Mouse (Mus musculus) lung, postnatal 25 days (tissue): ENCODE data around the gene Pdk1.
"Not testable (repeated sequence)": the region's sequence is repeated elsewhere in the genome, so short reads cannot be mapped to it uniquely, and the experiment has no call there.

Experiments
- DNase-seq: peaks from one replicate; pipeline ENCODE4 v3.0.0; 2022; ENCODE audit warnings: low spot score

Pdk1 gene

GRCm38 (mm10) chr2:71874422-71874821 is 1.4 kb downstream of the Pdk1 start:
- no peak for DNase-seq

DNA sequence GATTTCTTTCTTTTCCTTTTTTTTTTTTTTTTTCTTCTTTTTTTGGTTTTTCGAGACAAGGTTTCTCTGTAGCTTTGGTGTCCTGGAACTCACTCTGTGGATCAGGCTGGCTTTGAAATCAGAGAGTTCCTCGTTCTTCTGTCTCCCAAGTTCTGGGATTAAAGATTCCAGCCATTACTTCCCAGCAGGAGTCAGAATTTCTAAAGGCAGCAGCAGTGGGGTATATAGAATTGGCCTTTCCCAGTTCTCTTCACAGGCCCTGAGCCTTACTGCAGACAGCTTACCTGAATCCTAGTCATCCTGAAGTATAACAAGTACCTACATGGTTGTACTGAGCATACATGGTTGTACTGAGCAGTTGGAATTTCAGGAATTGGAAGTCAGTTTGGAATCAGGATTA is 1.8 kb downstream of the Pdk1 start:
- DNase-seq, result no peak

GRCm38 (mm10) chr2:71877865-71878264 is 4.8 kb downstream of the Pdk1 start:
- no peak for DNase-seq

DNA sequence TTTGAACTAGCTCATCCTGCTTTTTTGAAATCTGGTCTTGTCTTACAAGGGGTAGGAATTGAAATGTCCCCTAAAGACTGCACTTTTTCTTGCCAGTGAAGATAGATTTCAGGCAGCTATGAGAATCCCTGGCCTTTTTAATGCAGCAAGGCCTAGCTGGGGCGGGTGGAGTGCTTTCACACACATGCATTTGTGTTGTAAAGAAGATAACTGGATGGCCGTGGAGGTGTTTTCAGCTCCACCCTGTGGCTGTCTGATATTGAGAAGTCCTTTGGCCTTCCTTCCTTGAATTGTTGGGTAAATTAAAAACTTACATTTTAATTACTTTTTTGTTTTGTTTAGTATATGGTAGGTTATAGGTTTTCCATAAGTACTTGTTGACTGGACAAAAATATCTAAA is 5.4 kb downstream of the Pdk1 start:
- no peak for DNase-seq

DNA sequence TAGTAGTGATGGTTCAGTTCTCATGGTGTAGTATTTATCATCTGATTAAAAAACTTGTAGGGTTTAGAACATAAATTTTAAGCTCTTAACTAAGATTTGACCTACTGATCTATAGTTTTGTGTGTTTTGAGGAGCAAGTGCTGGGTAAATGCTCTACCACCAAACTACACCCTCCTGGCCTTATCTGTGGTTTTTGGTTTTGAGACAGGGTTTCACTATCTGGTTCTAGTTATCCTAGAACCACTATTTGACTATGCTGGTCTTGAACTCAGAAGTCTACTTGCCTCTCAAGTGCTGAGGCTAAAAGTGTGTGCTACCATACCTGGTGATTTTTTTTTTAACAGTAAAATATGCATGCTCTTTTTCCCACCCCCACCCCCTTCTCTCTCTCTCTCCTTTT is 5.9 kb downstream of the Pdk1 start:
- no peak for DNase-seq

- DNase-seq, result peak; percentile 48
Measured at GRCm38 (mm10) chr2:71882914-71883651, 10.1 kb downstream of the Pdk1 start.

GRCm38 (mm10) chr2:71887269-71887668 is 14.2 kb downstream of the Pdk1 start:
- DNase-seq, result no peak

DNA sequence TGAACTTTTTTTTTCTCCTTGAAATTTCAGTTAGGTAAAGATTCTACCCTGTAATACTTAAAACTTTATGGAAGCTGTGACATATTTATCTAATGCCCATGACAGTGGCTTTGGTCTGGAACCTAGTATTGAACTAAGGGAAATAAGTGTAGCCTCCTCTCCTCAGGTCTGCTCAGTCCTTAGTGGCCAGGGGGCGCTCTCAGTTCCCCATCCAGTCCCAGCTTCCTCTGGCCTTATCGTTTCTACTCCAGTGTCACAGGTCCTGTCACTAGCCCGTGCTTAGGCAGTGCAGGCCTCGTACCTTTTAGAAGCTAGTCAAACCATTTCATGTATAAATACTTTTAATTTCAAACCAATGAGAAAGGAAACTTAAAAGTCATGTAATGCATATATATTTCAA is 15.4 kb downstream of the Pdk1 start:
- no peak for DNase-seq

DNA sequence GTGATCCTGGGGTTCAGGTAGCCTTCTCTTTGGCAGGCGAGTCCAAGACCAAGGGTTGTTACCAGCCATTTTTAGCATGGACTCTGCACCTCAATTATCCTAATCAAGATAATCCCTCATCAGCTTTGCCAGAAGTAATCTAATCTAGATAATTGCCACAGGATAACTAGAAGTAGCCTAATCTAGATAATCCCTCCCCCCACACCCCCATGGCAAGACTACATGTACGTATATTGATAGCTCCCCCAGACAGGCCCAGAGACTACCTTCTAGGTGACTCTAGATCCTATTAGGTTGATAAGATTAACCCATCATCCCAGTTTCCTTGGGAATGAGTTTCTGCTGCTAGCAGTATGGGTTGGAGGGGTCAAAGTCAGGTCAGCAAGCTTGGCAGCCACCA is 18.5 kb downstream of the Pdk1 start:
- no peak for DNase-seq

GRCm38 (mm10) chr2:71892741-71893349 is 19.8 kb downstream of the Pdk1 start:
- peak; percentile 51 for DNase-seq

DNA sequence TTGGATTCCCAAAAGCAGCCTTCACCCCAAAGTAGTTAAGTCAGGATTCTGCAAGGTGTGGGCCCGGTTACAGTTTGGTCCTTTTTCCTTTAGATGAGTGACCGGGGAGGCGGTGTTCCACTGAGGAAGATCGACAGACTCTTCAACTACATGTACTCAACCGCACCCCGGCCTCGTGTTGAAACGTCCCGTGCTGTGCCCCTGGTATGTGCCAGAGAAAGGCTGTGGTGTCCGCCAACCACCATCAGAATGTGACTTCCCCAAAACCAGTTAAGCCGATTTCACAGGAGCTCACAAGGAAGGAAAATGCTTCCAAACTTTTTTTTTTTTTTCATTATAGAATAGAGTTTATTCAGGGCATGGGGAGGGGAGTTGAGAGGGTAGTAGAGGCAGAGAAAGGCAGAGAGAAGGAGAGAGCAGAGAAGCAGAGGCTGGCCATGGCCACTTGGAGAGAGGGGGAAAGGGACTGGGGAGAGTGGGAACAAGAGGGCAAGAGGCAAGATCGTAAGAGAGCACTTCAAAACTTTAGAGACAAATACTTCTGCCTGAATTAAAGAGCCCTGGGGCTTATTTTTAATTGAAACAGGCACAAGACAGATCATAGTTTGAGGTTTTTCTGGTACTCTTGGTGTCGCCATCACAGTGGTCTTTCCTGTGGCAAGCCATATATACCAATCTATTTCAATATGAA is 22.7 kb downstream of the Pdk1 start:
- no peak for DNase-seq

DNA sequence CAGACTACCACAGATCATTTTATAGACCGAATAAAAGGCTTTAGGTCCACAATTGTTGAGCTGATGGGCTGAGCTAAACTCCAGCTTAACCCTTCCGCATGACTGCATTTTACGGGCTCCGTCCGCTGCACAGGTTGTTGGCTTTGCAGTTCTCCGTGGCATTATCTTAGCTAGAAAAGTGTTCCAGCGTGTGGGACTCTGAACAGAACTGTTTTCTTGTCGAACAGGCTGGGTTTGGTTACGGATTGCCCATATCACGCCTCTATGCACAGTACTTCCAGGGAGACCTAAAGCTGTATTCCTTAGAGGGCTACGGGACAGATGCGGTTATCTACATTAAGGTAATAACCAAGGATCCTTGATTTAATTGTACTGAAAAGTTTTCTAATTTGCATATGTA is 24.4 kb downstream of the Pdk1 start:
- DNase-seq, result no peak

DNA sequence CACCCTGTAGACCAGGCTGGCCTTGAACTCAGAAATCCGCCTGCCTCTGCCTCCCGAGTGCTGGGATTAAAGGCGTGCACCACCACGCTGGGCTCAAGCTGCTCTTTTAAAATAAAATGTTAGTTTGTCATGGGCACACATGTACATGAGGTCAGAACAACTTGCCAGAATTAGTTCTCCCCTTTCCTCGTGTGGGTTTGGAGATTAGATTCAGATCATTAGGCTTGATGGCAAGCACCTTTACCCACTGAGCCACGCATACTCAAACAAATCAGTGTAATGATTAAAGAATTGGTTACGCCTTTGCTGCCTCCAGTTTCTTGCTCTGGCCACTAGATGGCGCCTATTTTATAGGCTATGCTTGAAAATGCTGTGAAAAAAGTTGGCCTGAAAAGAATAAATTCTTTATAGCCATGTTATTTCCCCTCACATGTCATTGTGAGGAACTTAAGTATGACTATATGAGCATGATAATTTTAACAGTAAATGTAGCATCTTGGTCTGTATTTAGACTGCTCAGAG is 25.4 kb downstream of the Pdk1 start:
- peak; percentile 35 for DNase-seq

- no peak for DNase-seq
Measured at GRCm38 (mm10) chr2:71899886-71900285, 26.9 kb downstream of the Pdk1 start.

GRCm38 (mm10) chr2:71905154-71905553 is 32.1 kb downstream of the Pdk1 start:
- no peak for DNase-seq

- not testable (repeated sequence) for DNase-seq
Measured at GRCm38 (mm10) chr2:71906356-71906755, 33.3 kb downstream of the Pdk1 start.

DNA sequence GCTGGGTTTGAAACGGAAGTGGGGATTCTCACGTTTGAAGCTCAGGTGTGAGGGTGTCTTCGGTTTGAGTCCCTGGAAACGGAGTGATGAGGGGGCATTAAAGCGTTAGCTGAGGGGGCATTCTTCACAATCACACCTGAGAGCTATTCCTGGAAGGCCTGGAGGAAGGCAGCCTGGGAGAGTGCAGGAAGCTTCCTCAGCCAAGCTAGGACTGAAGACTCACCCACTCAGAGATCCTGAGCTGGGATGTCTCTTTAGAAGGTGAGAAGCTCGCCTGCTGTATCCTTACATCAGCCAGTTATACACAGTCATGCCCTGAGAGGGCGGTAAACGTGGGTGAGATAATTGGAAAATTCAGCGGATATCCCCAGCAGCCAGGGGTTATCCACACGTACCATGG is 40.9 kb downstream of the Pdk1 start:
- no peak for DNase-seq

- DNase-seq, result no peak
Measured at GRCm38 (mm10) chr2:71919227-71919647, 46.2 kb downstream of the Pdk1 start.

GRCm38 (mm10) chr2:71924931-71925330 is 51.9 kb downstream of the Pdk1 start:
- DNase-seq, result not testable (repeated sequence)

DNA sequence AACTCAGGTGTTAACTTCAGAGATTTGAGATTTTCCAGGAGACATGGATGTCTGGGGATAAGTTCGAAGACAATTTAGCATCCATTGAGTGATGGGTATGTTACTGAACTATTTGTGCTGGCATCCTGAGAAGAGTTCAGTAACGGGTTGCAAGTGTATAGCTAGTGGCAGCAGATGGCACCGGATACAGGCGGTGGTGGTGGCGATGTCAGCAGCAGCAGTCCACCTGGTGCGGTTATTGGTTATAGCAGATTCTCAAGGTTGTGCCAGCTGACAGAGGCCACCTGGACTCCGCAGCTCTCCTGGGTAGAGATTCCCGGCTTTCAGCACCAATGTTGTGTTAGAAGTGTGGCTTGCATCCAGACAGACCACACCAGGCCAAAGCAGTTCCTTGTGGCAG is 61.0 kb downstream of the Pdk1 start:
- no peak for DNase-seq

DNA sequence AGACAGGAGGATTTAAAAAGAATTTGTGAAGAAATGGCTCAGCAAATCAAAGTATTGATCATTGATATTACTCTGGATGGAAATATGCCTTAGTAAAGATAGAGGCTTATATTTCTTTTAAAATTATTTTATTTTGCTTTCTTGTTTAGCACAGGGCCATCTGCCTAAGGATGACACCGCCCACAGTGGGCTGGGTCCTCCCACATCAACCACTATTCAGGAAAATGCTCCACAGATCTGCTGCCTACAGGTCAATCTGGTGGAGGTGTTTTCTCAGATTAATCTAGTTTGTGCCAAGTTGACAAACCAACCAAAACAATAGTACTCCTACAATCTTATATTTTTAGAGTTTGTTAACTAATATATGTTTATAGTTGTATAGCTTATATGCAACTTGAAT is 63.7 kb downstream of the Pdk1 start:
- no peak for DNase-seq

DNA sequence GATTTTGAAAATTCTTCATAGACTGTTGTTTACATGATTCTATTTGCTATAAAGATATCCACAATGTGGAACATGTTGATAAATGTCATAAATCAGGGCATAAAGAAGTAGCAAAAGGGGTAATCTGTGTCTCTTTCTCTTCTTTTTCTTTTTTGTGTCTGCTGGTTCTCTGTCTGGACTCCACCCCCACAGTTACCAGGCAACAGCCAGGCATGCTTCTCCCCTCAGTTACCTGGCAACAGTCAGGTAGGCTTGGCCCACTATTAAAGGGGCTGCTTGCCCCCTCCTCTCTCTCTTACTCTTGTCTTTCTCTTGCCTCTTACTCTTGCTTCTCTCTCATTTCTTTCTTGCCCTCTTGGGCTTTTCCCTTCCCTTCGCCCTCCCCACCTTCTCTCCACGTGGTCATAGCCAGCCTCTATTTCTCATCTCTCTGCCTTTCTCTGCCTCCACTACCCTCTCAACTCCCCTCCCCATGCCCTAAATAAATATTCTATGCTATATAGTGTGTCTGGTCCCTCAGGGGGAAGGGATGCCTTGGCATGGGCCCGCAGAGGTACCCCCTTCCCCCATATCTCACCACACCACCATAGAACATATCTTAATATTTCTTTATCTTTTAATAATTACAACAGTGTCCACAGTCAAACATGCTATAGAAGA is 64.8 kb downstream of the Pdk1 start:
- no peak for DNase-seq
